Mouse (Mus musculus) MEL (cell line): ENCODE results near the gene Ccng1. TPM values are rescaled to one million over a fixed set of nuclear protein-coding genes. Genes with fewer than 3 reads are reported as not detected.

Experiments used
- DNase-seq: peaks from one replicate; pipeline ENCODE4 v3.0.0; 2011; ENCODE audit warnings: low read depth, low spot score
- H3K27ac ChIP-seq: 2 replicates; pipeline ENCODE4 v1.5.1; 2012; ENCODE audit warnings: low read depth, mild to moderate bottlenecking, control low read depth, low read length, moderate library complexity; ENCODE audit not compliant: control insufficient read depth
- H3K27me3 ChIP-seq, 2 experiments: fragments of 150-350 bp in 1 of 2; sonication (generic) in 1 of 2; 2 replicates each; pipeline ENCODE4 v1.6.1; 2012; ENCODE audit warnings: low read length in 2 of 2, mild to moderate bottlenecking in 2 of 2, improper control_type of control experiment in 1 of 2, moderate library complexity in 1 of 2; ENCODE audit not compliant: insufficient read depth in 2 of 2, control insufficient read depth in 1 of 2
- H3K36me3 ChIP-seq, 2 experiments: 2 replicates each; pipeline ENCODE4 v1.6.1; 2012 to 2014; ENCODE audit warnings: low read length in 2 of 2, improper control_type of control experiment in 1 of 2, inconsistent platforms in 1 of 2, mild to moderate bottlenecking in 1 of 2; ENCODE audit not compliant: insufficient read depth in 2 of 2, control insufficient read depth in 1 of 2
- H3K4me1 ChIP-seq, 2 experiments: fragments of 150-350 bp in 1 of 2; sonication (generic) in 1 of 2; 2 replicates each; pipeline ENCODE4 v1.6.1; 2012; ENCODE audit warnings: low read length in 2 of 2, improper control_type of control experiment in 1 of 2, mild to moderate bottlenecking in 1 of 2; ENCODE audit not compliant: insufficient read depth in 2 of 2, control insufficient read depth in 1 of 2
- H3K4me3 ChIP-seq, 2 experiments: fragments of 150-350 bp in 1 of 2; sonication (generic) in 1 of 2; 2 replicates each; pipeline ENCODE4 v1.5.1; 2012; ENCODE audit warnings: low read depth in 2 of 2, low read length in 2 of 2, mild to moderate bottlenecking in 2 of 2, moderate library complexity in 2 of 2, control low read depth in 1 of 2, improper control_type of control experiment in 1 of 2; ENCODE audit not compliant: control insufficient read depth in 1 of 2, insufficient read depth in 1 of 2
- H3K79me2 ChIP-seq: 2 replicates; pipeline ENCODE4 v1.6.1; 2012; ENCODE audit warnings: mild to moderate bottlenecking, low read length, moderate library complexity; ENCODE audit not compliant: control insufficient read depth, poor library complexity, insufficient read depth
- H3K9ac ChIP-seq: 2 replicates; pipeline ENCODE4 v1.6.1; 2012; ENCODE audit warnings: low read depth, mild to moderate bottlenecking, control low read depth, low read length, moderate library complexity; ENCODE audit not compliant: control insufficient read depth, poor library complexity, severe bottlenecking
- H3K9me3 ChIP-seq: fragments of 150-350 bp; sonication (generic); replicated peaks from 2 replicates; pipeline ENCODE4 v1.6.1; 2012; ENCODE audit warnings: mild to moderate bottlenecking, low read length, improper control_type of control experiment, moderate library complexity; ENCODE audit not compliant: insufficient read depth
- CHD1 ChIP-seq: IDR thresholded peaks from 2 replicates; pipeline ENCODE4 v1.6.1; 2012; ENCODE audit warnings: low read depth, mild to moderate bottlenecking, inconsistent platforms, low read length, improper control_type of control experiment
- CHD2 ChIP-seq: IDR thresholded peaks from 2 replicates; pipeline ENCODE4 v1.6.1; 2011; ENCODE audit warnings: low read length, improper control_type of control experiment
- E2F4 ChIP-seq: IDR thresholded peaks from 2 replicates; pipeline ENCODE4 v1.6.1; 2011; ENCODE audit warnings: low read depth, low read length, improper control_type of control experiment, borderline replicate concordance
- ELF1 ChIP-seq: IDR thresholded peaks from 2 replicates; pipeline ENCODE4 v1.6.1; 2014; ENCODE audit warnings: low read depth, mild to moderate bottlenecking, inconsistent platforms, low read length, improper control_type of control experiment, moderate library complexity
- ETS1 ChIP-seq: IDR thresholded peaks from 2 replicates; pipeline ENCODE4 v1.6.1; 2012; ENCODE audit warnings: low read depth, mild to moderate bottlenecking, inconsistent platforms, low read length, improper control_type of control experiment, moderate library complexity
- GATA1 ChIP-seq: IDR thresholded peaks from 2 replicates; pipeline ENCODE4 v1.6.1; 2011; ENCODE audit warnings: low read depth, low read length, improper control_type of control experiment
- HCFC1 ChIP-seq: IDR thresholded peaks from 2 replicates; pipeline ENCODE4 v1.6.1; 2012; ENCODE audit warnings: low read depth, mild to moderate bottlenecking, inconsistent platforms, low read length, improper control_type of control experiment, moderate library complexity
- KAT2A ChIP-seq: conservative IDR thresholded peaks from 2 replicates; pipeline ENCODE4 v1.6.1; 2012; ENCODE audit warnings: low read depth, low read length, improper control_type of control experiment, inconsistent platforms
- MEF2A ChIP-seq: IDR thresholded peaks from 2 replicates; pipeline ENCODE4 v1.6.1; 2014; ENCODE audit warnings: low read depth, mild to moderate bottlenecking, inconsistent platforms, low read length, improper control_type of control experiment; ENCODE audit not compliant: poor library complexity, insufficient replicate concordance, severe bottlenecking; ENCODE audit errors: extremely low read depth
- MXI1 ChIP-seq: IDR thresholded peaks from 2 replicates; pipeline ENCODE4 v1.6.1; 2011; ENCODE audit warnings: mild to moderate bottlenecking, low read depth, low read length, improper control_type of control experiment
- MYB ChIP-seq: IDR thresholded peaks from 2 replicates; pipeline ENCODE4 v1.6.1; 2011; ENCODE audit warnings: mild to moderate bottlenecking, low read depth, low read length, improper control_type of control experiment
- MYC ChIP-seq: IDR thresholded peaks from 2 replicates; pipeline ENCODE4 v1.6.1; 2011; ENCODE audit warnings: low read depth, mild to moderate bottlenecking, low read length, improper control_type of control experiment, moderate library complexity
- NRF1 ChIP-seq: IDR thresholded peaks from 2 replicates; pipeline ENCODE4 v1.6.1; 2014; ENCODE audit warnings: low read depth, mild to moderate bottlenecking, inconsistent platforms, low read length, improper control_type of control experiment, moderate library complexity; ENCODE audit not compliant: poor library complexity, insufficient read depth, severe bottlenecking
- POLR2A ChIP-seq, 2 experiments: IDR thresholded peaks; 2 replicates each; pipeline ENCODE4 v1.6.1; 2011 to 2012; ENCODE audit warnings: low read length in 2 of 2, mild to moderate bottlenecking in 2 of 2, control low read depth in 1 of 2, improper control_type of control experiment in 1 of 2, low read depth in 1 of 2, moderate library complexity in 1 of 2; ENCODE audit not compliant: control insufficient read depth in 1 of 2, insufficient read depth in 1 of 2, poor library complexity in 1 of 2
- RAD21 ChIP-seq: IDR thresholded peaks from 2 replicates; pipeline ENCODE4 v1.6.1; 2011; ENCODE audit warnings: mild to moderate bottlenecking, low read depth, low read length, improper control_type of control experiment
- RCOR1 ChIP-seq: IDR thresholded peaks from 2 replicates; pipeline ENCODE4 v1.6.1; 2012; ENCODE audit warnings: low read depth, mild to moderate bottlenecking, inconsistent platforms, low read length, improper control_type of control experiment
- TAL1 ChIP-seq: IDR thresholded peaks from 2 replicates; pipeline ENCODE4 v1.6.1; 2012; ENCODE audit warnings: mild to moderate bottlenecking, inconsistent platforms, low read length, moderate library complexity, mixed read lengths
- TBP ChIP-seq: IDR thresholded peaks from 2 replicates; pipeline ENCODE4 v1.8.0; 2011; ENCODE audit warnings: low read depth, low read length, improper control_type of control experiment
- ZNF384 ChIP-seq: IDR thresholded peaks from 2 replicates; pipeline ENCODE4 v1.6.1; 2012; ENCODE audit warnings: low read depth, mild to moderate bottlenecking, inconsistent platforms, low read length, improper control_type of control experiment
- polyA plus RNA-seq, 2 experiments: library from polyadenylated mRNA; stranded (reverse) in 1 of 2; unstranded in 1 of 2; fragments of >175 nt in 1 of 2; fragments of >200 nt in 1 of 2; gene quantifications; 2 replicates each; pipeline versions ENCODE4 v1.2.1 to v1.2.4; 2012; ENCODE audit warnings: low replicate concordance in 2 of 2, low read depth in 1 of 2; ENCODE audit not compliant: insufficient read length in 2 of 2, insufficient read depth in 1 of 2, missing spikeins in 1 of 2
- total RNA-seq: library from RNA; depleted of rRNA; stranded (reverse); fragments of 300-350 nt; gene quantifications from 2 replicates; pipeline ENCODE4 v1.2.3, GENCODE M21; 2012

The Ccng1 gene
- total and polyA plus RNA-seq, 3 experiments, result 23.5 to 165 (median 42.8) TPM

GRCm38 (mm10) chr11:40759896-40760295 lies 4.8 kb upstream of the Ccng1 start:
- H3K9ac ChIP-seq, result no peak overlapping the region
- no peaks in the 10 kb centered on the region for H3K9me3 ChIP-seq
- H3K4me3 ChIP-seq, result no peak overlapping the region
- peaks cover 0 to 5% of the 10 kb centered on the region in 2 experiments; a peak in 1 of 4 replicates for H3K36me3 ChIP-seq
- peaks cover 2% of the 10 kb centered on the region; the same call in 1 of the 2 replicates for H3K79me2 ChIP-seq
- TF ChIP-seq MXI1 (no peak), RAD21 (no peak), MYB (no peak), KAT2A (no peak), TBP (no peak), CHD2 (no peak), HCFC1 (no peak), RCOR1 (no peak), NRF1 (no peak), POLR2A (IDR thresholded peaks at IDR 0.05; ENCODE audit: control insufficient read depth in 1 of 2, insufficient read depth in 1 of 2, low read depth in 1 of 2, low read length in 2 of 2, poor library complexity in 1 of 2) (no peak), ETS1 (no peak), CHD1 (no peak)
- peaks cover 0 to 10% of the 10 kb centered on the region in 2 experiments; a peak in 3 of 4 replicates for H3K27me3 ChIP-seq
- H3K27ac ChIP-seq, result no peak overlapping the region
- no peak for DNase-seq
- H3K4me1 ChIP-seq, result peaks cover 0 to 11% of the 10 kb centered on the region in 2 experiments; a peak in 3 of 4 replicates

- Histone ChIP-seq H3K27ac (no peak overlapping the region), H3K4me3 (peak overlapping the region; percentile 32 to 57)
Observed at GRCm38 (mm10) chr11:40755968-40756367, 857 bp upstream of the Ccng1 start.

DNA sequence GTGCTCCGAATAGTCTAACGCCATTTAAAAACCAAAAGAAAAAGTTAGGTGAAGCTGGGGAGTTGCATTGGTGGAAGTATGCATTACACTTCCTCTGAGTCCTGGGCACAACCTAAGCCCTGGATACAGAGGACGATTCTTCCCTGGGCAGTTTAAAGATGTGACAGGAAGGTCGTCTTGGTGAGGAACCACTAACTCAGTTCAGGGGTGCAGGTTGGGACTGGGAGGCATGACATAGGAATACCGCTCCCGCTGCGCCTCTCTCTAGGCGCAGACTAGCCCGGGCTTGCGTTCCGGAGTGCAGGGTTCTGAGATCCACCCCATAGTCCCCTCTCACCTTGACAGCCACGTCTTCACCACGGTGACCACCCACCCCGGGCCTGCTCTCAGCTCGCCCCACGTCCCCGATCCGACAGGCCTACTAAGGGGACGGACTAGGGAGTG lies 425 bp downstream of the Ccng1 start:
- Histone ChIP-seq H3K27ac (peak overlapping the region; percentile 23), H3K27me3 (peaks cover 0 to under 1% of the 10 kb centered on the region in 2 experiments; a peak in 1 of 4 replicates), H3K4me3 (peak overlapping the region; percentile 88), H3K4me1 (peaks cover 4 to 8% of the 10 kb centered on the region in 2 experiments), H3K79me2 (peaks cover 5% of the 10 kb centered on the region; the same call in 1 of the 2 replicates), H3K36me3 (peaks cover 10 to 11% of the 10 kb centered on the region in 2 experiments; a peak in 3 of 4 replicates), H3K9ac (peak overlapping the region; percentile 90), H3K9me3 (no peaks in the 10 kb centered on the region)
- DNase-seq, result peak; percentile 72
- TF ChIP-seq GATA1 (no peak), ETS1 (0 out of 2 replicates have a peak, but pooled peaks have one; percentile 24), MXI1 (peak; percentile 65; the same call in 1 of the 2 replicates)

More at GRCm38 (mm10) chr11:40755968-40756367, 857 bp upstream of the Ccng1 start:
- H3K79me2 ChIP-seq, result peaks cover 5% of the 10 kb centered on the region; the same call in 1 of the 2 replicates
- H3K36me3 ChIP-seq, result peaks cover 7 to 11% of the 10 kb centered on the region in 2 experiments; a peak in 3 of 4 replicates
- no peaks in the 10 kb centered on the region for H3K9me3 ChIP-seq
- peaks cover 0 to 5% of the 10 kb centered on the region in 2 experiments; a peak in 2 of 4 replicates for H3K27me3 ChIP-seq
- TF ChIP-seq ELF1, result no peak
- TF ChIP-seq E2F4, result no peak
- no peak for TF ChIP-seq ZNF384
- no peak for TF ChIP-seq TBP
- no peak for TF ChIP-seq TAL1
- TF ChIP-seq MEF2A, result no peak
- no peak for TF ChIP-seq KAT2A
- no peak for TF ChIP-seq MYC
- TF ChIP-seq, all 39 proteins: peak for 0
- no peak for DNase-seq
- Histone ChIP-seq H3K9ac (peak overlapping the region; percentile 67), H3K4me1 (peaks cover 4 to 8% of the 10 kb centered on the region in 2 experiments)
